Mouse (Mus musculus): ENCODE data around the gene Pdlim7. TPM values are rescaled to one million over a fixed set of nuclear protein-coding genes. Genes with fewer than 3 reads are reported as not detected.

Pdlim7 gene
- 10 to 100 TPM; 10.9 to 23.8 (median 18.3) TPM for total RNA-seq (2022)

DNA sequence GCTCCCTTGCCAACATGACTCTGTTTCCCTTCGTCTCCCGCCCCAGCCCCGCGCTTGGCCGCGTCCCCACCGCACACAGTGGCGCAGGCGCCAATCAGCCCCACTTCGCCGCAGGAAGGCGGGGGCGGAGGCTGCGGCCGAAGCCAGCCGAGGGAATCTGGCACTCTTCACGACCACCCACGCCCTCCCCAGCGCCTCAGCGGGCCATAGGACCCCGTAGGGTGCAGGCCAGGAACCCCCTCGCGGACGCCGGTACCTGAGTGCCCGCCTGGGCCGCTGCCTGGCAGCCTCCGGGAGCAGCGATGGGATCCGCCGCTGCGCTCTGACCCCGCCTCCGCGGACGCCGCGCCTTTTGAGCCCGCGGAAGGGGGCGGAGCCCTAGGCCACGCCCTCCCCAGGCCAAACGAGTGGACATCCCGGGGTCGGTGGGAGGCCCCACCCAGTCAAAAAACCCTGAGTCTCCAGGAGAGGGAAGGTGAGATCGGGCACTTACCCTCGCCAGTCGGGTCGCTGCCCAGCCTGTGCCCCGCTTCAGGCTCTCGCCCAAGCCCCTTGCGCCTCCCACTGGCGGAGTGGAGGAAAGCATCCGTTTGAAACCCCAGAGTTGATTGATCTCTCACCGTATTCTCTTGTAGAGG lies at the start of gene Pdlim7:
Pdlim7 (minus strand) TSS at position 566 of the 638 bp plus-strand sequence.
- DNase-seq: peak; percentile 83

DNA sequence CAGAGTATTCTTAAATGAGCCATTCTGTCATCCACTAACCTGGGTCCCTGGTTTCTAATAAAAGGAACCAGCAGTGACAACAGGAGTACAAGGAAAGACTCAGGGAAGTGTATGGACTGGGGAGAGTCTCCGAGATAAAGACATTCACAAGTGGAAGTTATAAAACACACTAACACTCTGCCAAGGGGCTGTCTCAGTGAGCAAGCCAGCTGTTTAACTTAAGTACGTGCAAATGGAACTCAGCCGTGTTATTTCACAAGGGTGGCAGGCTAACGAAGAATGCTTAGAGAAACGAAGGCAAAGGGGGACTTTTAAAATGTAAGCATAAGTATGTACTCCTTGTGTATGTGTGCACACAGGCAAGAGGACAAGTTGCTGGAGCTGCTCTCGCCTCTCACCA lies 44.0 kb upstream of the Pdlim7 start:
- no peak for DNase-seq

DNA sequence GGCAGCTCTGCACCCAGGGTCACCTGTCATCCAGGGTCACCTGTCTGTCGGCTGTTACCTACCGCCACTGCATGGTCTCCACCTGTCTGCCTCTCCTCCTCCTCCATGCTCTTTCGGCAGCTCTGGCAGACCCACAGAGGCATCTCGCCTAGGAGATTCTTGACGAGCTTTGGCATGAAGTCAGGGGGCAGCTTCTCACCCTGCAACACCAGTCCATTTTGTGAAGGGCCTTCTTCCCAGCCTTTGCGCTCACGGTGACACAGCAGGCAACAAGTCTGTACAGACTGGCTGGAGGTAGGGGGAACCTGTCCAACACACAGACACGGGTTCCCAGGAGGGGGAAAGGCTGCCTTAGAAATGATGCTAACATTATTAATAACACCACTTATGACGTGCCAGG lies 42.4 kb upstream of the Pdlim7 start:
- DNase-seq: no peak

DNA sequence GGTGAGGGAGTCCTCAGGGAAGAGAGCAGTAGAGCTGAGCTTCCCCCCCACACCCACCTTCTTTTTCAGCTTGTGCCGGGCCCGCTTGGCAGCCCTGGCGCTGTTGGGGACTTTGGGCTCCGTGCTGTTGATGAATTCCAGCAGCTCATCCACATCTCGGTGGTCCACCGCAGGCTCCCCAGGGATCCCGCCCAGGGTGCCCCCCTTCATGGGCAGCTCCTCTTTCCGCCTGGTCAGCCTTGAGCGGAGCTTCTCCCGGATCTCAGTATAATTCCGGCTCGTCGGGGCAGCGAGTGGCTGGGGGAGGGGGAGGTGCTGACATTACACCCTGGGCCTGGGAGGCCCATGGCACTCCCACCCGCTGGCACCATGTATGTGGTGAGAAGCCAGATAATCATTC lies 35.6 kb upstream of the Pdlim7 start:
- DNase-seq: no peak

DNA sequence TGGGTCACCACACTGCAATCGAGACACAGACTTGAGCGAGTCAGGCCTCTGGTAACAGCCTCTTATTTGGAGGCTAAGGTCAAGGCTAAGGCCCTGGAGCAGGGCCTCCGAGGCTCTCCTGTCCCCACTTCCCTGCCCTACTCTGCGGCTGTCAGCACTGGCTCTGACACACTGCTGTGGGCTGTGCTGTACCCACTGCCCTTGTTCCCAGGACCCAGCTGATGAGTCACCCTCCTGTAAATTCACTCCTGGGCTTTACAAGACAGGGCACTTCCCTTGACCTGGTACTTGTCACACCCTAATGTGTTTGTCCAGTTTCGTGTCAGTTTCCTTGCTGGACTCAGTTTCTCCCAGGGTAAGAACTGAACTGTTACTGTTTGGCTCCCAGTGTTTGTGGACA lies 35.0 kb upstream of the Pdlim7 start:
- DNase-seq: peak; percentile 77

DNA sequence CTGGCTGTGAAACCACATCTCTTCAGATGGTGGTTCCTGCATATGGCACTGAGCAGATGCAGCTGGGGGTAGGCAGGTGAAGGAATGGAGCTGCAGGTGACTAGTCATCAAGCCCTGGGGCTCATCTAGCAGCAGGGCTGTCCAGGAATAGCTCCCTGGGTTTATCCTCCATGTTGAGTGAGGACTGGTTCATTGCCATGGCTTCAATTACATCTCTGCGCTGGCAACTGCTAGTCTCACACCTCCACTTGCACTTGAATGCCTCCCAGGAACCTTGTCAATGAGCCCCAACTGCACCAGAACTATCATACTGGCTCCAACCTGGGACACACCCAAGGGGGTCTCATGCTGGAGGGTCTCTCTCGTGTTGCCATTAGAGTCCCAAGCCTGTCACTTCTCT lies 34.4 kb upstream of the Pdlim7 start:
- no peak for DNase-seq

DNA sequence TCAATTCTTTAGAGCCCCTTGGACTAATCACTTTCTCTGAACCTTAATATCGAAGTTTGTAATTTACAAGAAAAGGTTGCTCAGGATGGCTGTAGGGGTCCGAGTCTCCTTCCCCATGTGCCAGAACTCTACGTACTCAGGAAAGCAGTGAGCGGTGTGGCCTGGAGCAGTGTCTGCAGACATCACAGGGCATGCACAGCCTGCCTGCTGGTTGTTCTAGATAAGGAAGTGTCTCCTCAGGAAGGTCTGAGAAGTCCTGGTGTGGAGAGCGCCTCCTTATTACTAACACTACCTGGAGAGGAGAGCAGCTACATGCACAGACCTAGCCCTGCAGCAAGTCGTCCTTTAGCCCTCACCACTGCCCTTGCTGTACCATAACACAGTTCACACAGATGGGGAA lies 31.3 kb upstream of the Pdlim7 start:
- no peak for DNase-seq

DNA sequence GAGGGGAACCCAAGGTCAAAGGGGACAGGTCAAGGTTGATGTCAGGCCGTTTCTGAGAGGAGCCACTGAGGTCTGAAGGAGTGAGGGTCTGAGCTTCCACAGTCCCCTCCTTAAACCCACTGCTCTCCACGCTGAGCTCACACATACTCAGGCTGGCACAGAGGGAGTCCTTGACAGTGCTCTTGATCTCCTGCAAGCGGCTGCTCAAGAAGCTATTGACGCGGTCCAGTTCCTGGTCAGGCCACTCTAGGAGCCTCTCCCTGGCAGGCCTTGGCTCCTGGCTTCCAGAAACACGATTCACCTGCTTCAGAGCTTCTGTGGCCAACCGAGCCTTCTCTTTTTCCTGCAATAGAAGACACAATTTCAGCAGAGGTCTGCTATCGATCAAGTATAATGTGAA lies 30.0 kb upstream of the Pdlim7 start:
- DNase-seq: no peak

DNA sequence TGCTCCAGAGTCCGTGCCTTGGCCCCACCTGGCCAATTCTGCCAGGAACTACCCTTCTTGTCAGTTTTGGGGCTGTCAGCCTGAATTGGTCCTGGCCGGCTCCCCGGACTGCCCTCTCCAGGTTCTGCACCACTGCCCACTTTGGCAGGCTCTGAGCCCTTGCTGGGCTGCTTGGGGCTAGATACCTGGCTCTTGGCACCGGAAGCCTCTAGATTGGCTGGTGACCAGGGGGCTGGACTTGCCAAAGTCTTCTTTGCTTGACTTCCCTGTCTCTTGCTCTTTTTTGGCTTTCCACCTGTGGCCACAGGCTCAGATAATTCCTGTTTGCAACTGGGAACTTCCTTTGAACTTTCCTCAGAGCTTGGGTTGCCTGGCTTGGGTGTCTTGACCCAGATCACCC lies 29.4 kb upstream of the Pdlim7 start:
- no peak for DNase-seq

DNA sequence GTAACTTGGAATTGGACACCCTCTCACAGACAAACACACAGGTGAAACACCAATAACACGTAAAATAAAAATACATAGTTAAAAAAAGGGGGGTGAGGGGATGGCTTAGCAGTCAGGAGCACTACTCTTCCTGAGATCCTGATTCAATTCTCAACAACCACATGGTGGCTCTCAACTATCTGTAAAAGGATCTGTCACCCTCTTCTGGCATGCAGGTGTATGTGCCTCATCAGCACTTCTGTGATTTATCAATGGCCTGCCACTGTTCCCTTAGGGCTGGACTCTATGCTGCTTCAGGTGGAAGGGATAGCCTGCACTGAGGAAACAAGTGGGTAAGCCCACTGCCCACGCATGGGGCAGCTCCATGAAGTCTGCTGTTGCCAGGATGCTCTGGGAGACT lies 27.5 kb upstream of the Pdlim7 start:
- no peak for DNase-seq

DNA sequence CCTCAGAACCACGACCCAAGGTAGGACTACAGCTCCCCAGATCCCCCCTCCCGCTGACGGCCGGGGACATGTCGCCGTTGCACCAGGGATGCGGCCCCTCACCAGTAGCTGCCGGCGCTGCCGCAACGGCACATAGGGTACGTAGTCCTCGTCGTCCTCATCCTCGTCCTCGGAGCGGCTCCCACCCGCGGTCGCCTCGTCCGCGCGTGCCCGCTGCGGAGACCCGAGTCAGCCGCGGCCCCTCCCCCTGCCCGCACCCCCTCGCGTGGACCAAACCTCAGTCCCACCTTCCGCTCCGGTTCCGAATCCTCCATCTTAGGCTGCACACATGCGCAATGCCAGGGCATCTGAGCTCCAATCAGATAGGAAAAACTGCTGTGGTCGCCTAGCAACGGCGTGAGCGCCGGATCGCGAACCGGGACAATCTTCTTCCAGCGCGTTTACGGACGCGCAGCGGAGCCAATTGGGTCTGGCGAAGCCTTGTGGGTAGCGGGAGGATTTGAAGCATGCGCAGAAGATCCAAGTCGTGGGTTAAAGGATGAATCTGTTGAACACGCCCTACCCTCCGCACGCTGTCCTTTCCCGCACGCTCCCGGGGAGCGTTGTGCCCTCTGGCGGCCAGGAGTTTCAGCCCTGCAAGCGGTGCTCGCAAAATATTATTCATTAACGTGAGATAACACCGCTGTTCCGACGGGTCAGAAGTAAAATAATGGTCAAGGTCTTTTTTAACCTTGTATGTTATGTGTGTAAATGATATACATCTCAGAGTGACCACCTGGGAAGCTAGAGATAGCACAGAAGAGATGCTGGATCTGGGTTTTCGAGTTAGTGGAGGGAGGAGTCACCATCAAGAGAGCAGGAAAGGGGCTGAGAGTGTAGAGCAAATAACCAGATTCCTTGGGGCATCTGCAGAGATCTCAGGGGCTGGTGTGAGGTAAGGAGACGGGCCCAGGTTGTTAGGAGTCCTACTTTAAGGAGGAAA lies 23.0 kb upstream of the Pdlim7 start, which contains the start of gene Ddx41:
Ddx41 (minus strand) TSS at position 465 of the 982 bp plus-strand sequence.
- DNase-seq: peak; percentile 100

DNA sequence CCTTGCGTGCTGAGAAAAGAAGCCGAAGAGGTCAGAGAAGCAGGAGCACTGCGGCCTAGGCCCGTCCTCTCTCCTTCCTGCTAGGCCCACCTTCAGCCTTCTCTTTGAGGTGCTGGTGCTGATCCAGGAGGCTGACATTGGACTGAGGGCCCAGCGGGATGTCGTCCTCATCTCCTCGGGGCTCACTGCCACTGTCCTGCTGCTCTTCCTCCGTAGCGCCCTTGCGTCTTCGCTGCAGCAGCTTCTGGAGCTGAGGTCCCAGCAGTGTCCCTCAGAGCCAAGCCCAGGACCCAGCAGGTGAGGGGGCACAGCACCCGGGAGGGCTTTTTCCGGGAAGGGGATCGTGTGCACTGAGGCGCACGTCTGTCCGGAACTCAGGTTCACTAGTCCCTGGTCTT lies 22.3 kb upstream of the Pdlim7 start:
- DNase-seq: no peak

DNA sequence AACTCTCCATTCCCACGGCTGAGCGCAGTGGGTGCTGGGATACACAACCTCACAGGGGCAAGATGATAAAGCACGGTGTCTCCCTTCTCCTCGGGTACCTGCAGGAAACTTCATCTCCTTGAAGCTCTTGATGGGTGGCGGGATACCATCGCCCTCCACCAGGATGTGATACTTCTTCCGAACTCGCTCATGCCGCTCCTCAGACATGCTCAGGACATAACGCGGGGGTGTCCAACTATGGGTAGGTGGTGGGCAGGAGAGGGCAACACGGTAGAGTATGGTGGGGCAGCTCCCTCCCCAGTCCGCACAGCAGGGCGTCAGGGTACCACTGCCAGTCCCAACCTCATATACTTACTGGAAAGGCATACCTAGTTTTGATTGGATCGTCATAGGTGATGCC lies 21.7 kb upstream of the Pdlim7 start:
- no peak for DNase-seq

DNA sequence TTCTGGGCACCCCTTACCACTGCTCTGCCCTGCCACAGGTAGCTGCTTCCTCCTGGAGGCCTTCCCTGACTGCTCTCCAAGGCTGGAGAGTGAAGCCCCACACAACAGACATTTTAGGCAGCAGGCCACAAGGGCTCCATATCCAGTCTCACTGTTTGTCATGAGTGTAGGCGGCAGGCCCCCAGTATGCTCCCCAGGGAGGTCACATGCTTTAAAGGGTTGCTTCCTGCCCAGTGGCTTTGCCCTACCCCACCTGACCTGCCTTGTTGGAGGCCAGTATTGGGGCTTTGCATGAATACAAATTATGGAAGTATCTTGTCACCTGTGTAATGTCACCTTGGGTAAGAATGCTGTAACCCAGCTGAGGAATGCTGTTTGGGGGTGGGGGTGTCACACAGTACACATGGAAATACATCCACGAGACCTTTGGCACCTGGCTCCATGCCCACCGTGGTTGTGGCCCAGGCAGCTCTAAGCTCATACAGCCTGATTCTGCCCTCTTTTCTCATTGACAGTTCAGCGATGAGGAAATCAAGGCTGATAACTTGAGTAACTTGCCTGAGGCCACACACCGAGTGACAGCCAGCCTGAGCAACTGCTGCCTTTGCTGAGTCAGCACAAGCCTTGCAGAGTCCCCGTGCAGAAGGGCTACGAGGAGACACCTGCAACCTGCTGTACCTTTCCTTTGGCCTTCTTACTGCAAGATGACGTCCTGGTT lies 15.9 kb upstream of the Pdlim7 start, which contains the start of gene Dok3:
Dok3 (minus strand) TSS at position 99 of the 718 bp plus-strand sequence.
- DNase-seq: no peak

DNA sequence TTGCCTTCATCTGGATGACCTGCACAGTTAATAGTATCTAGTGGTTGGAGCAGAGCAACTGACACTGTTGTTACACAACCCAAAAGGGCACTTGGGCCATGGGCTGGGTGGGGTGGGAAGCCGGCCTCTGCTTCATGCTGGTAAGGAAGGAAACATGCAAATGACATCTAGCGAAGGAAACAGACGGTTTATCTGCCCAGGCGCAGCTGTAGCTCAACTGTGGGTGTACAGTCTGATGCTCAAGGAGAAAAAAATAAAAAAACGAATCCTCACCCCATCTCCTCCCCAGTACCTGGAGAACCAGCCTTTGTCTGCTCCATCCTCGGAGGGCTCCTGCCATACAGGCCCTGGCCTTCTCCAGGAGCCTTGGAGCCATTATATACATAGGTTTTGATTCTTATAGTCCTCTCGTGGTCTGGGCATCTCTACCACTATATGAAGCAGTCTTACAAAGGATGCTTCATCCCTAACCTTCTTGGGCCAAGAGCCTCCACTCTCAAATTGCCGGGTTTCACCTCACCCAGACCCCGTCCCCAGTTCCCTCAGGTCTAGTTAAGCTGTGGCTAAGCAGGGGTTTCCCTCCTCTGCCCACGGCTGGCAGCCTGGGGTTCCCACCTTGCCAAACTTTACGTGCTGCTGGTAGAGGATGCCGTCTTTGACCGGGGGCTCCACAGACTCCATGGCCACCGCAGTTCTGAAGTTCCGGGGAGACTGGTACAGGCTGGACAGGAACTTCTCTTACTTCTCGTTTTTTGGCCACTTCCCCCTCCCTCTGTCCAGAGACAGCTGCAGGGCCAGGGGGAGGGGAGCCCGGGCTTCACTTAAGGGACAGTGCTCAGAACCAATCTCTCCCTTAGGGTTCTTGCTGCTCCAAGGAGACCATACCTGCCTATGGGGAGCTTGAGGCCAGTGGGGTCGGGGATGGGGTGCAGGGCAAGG lies 14.6 kb upstream of the Pdlim7 start:
- no peak for DNase-seq

DNA sequence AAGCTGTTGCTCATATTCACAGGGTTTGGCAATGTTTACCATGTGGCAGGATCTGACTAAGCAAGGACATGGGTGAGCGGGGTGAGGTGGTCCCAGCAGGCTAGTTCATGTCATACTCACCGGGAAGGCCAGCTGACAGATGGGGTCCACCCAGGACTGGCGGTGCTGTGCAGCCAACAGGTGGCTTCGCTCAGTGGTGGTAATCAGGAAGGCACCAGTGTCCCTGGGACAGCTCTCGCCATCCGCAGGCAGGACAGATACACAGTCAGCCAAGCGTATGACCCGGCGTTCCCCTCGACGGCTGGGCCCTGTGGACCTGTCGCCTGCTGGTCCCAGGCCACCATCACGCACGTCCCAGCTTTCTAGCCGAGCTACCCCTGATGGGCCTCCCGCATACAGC lies 13.7 kb upstream of the Pdlim7 start:
- DNase-seq: no peak

DNA sequence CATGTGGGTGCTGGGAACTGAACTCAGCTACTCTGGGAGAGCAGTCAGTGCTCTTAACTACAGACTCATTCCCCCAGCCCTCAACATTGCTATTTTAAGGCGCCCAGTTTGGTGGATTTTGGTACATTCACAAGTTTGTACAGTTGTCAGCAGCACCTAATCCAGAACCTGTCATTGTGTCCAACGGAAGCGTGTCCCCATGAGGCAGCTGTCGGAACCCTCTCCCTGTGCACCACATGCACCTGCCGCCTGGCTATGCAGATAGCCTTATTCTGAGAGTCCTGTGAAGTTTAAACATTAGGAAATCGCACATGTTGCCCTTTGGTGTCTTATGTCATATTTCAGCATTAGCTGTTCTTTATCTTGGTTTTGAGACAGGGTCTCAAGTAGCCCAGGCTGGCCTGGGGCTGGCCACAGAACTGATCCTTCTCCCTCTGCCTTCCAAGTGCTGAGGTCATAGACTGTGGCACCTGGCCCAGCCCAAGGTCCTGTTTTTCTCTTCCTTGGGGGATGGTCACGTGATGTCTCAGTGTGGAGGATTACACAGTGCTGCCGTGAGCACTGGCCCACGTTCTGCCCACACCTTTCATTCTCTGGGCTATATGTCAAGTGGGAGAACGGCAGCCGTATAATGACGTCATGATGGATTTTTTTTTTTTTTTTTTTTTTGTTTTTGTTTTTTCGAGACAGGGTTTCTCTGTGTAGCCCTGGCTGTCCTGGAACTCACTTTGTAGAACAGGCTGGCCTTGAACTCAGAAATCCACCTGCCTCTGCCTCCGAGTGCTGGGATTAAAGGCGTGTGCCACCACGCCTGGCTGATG lies 12.5 kb upstream of the Pdlim7 start:
- no peak for DNase-seq

DNA sequence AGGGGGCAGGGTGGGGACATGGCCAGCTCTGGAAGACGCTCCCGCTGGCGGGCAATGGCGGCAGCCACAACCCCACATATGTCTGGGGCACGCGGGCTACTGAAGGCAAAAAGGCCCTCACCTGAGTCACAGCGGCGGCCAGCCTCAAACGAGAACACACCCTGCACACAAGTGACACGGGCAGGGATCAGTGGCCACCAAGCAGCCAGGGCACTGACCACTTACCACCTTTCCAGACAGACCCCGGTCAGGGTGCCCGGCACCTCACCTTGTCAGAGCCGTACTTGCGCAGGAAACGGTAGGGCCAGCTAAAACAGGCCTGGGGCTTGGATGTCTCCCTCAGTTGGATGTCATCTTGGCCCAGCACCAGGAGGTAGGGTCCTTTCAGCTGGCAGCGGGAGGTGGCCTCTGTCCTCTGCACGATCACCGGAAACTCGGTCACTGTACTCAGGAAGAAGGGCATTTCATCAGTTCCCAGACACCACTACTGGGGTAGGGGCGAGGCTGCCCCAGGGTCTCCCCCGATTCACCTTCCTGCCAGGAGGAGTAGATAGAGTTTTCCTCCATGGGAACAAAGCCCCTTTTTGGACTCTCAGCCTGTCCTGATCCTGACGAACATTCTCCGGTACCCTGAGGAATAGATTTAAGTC lies 10.6 kb upstream of the Pdlim7 start:
- DNase-seq: no peak

DNA sequence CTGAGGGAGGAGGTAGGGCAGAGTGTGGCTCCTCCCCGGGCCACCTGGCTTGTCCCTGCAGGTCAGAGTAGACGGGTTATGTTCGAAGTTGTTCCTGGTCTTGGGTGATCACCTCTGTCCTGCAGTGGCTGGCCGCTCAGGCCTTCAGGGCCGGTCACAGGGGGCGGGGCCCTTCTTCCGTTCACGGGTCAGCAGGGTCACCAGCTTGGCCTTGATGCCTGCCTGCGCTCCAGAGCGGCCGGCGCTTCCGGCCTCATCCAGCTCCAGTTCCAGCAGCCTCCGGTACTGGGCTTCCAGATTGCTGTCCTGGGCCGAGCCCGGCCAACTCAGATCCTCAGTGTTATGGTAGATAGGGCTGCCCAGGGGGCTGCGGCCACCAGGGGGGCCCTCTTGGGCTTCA lies 9.8 kb upstream of the Pdlim7 start:
- no peak for DNase-seq

DNA sequence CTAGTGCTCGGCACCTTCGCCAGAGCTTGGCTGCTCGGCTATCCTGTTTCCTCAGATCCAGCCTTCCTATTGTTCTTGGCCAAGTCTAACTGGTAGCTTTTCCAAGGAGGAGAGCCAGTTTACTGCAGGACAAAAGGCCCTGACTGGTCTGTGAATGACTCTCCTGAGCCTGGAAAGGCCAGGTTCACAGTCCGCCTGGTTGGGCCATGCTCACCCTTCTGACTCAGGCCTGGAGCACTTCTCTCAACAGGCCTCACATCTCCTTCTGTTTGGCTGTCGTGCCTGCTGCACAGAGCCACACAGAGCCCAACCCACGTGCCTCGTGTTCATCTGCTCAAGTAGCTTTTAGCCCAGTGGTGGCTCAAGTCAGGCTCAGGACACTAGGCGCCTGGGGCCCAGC lies 9.3 kb upstream of the Pdlim7 start:
- DNase-seq: no peak
